Mouse (Mus musculus) thymus, adult 2 months (tissue): ENCODE results near the gene Polr1a.

Experiments
- CTCF ChIP-seq: fragments of 200-500 bp; IDR thresholded peaks from 2 replicates; pipeline ENCODE4 v1.5.1; 2012; ENCODE audit warnings: mild to moderate bottlenecking, control low read depth, low read length, moderate library complexity, borderline replicate concordance; ENCODE audit not compliant: control insufficient read depth, poor library complexity, insufficient read depth; ENCODE audit errors: extremely low read depth
- POLR2A ChIP-seq: fragments of 200-500 bp; IDR thresholded peaks from 2 replicates; pipeline ENCODE4 v1.6.1; 2012; ENCODE audit warnings: mild to moderate bottlenecking, low read length, control low read depth, moderate library complexity; ENCODE audit not compliant: control insufficient read depth, poor library complexity, insufficient read depth; ENCODE audit errors: extremely low read depth

DNA sequence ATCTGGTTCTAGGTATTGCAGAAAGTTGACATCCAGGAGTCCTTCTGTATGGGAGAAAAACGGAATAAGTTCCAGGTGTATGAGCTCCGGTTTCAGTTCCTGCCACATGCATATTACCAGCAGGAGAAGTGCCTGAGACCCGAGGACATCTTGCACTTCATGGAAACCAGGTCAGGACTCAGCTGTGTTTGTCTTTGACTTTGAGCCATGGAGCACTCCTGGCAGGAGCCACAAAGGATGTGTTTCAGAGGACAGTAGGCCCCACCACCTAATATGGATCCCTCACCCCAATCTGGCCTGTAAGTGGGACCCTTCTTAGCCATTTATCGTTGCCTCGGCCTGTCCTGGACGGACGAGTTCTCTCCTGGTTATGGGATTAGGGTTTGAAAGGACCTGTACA lies 59.0 kb downstream of the Polr1a start:
- TF ChIP-seq CTCF (no peak), POLR2A (no peak)
